Mouse (Mus musculus) retina, postnatal 7 days (tissue): ENCODE data around the gene Dhx34.

Experiments used
- DNase-seq: peaks from one replicate; pipeline ENCODE4 v3.0.0-alpha.2; 2012; ENCODE audit warnings: low read depth, low spot score

Dhx34 gene

GRCm38 (mm10) chr7:16210862-16211365 is 10.9 kb downstream of the Dhx34 start:
- no peak for DNase-seq

- no peak for DNase-seq
These were observed 12.8 kb downstream of the Dhx34 start for GRCm38 (mm10) chr7:16208781-16209665.

- DNase-seq = no peak
These were observed 14.3 kb downstream of the Dhx34 start for GRCm38 (mm10) chr7:16207496-16207895.

- DNase-seq = no peak
These were observed 14.8 kb downstream of the Dhx34 start for GRCm38 (mm10) chr7:16207076-16207475.

- no peak for DNase-seq
These were observed 17.0 kb downstream of the Dhx34 start for GRCm38 (mm10) chr7:16204791-16205190.

GRCm38 (mm10) chr7:16203505-16203903 is 18.3 kb downstream of the Dhx34 start:
- DNase-seq = no peak

GRCm38 (mm10) chr7:16202756-16203504 is 18.9 kb downstream of the Dhx34 start:
- DNase-seq = no peak

- DNase-seq = no peak
These were observed 20.7 kb downstream of the Dhx34 start for GRCm38 (mm10) chr7:16201136-16201535.

- DNase-seq = no peak
These were observed 23.3 kb downstream of the Dhx34 start for GRCm38 (mm10) chr7:16198540-16198939.

GRCm38 (mm10) chr7:16197166-16197565 is 24.7 kb downstream of the Dhx34 start:
- DNase-seq = no peak

GRCm38 (mm10) chr7:16196616-16197015 is 25.2 kb downstream of the Dhx34 start:
- no peak for DNase-seq

- DNase-seq = no peak
These were observed 28.1 kb downstream of the Dhx34 start for GRCm38 (mm10) chr7:16193702-16194101.

GRCm38 (mm10) chr7:16192315-16192714 is 29.5 kb downstream of the Dhx34 start:
- DNase-seq = peak; percentile 65

GRCm38 (mm10) chr7:16187494-16187893 is 34.3 kb downstream of the Dhx34 start:
- no peak for DNase-seq

GRCm38 (mm10) chr7:16183663-16184062 is 38.2 kb downstream of the Dhx34 start:
- DNase-seq = no peak

- DNase-seq = no peak
These were observed 43.7 kb downstream of the Dhx34 start for GRCm38 (mm10) chr7:16178114-16178513.

GRCm38 (mm10) chr7:16175542-16175931 is 46.3 kb downstream of the Dhx34 start:
- DNase-seq = no peak

- DNase-seq = peak; percentile 28
These were observed 47.0 kb downstream of the Dhx34 start, which contains the start of gene Meis3 for GRCm38 (mm10) chr7:16174597-16175541. Meis3 (plus strand) TSS chr7:16175090.

GRCm38 (mm10) chr7:16173146-16173545 is 48.7 kb downstream of the Dhx34 start:
- DNase-seq = no peak

GRCm38 (mm10) chr7:16172586-16173140 is 49.2 kb downstream of the Dhx34 start:
- DNase-seq = no peak

GRCm38 (mm10) chr7:16172141-16172581 is 49.7 kb downstream of the Dhx34 start:
- DNase-seq = no peak
